Mouse (Mus musculus) MEL-GATA-1-ER (cell line): ENCODE data around the gene Tnfaip3.

ENCODE experiments used
- DNase-seq: peaks from one replicate; pipeline ENCODE4 v3.0.0-alpha.2; 2012; ENCODE audit warnings: low read depth; ENCODE audit errors: extremely low read depth

Tnfaip3 gene

GRCm38 (mm10) chr10:18965601-18966000 is 49.9 kb downstream of the Tnfaip3 start:
- DNase-seq, result no peak

- DNase-seq, result no peak
Measured at GRCm38 (mm10) chr10:18964856-18965255, 50.6 kb downstream of the Tnfaip3 start.

- no peak for DNase-seq
Measured at GRCm38 (mm10) chr10:18959777-18960492, 55.5 kb downstream of the Tnfaip3 start.

GRCm38 (mm10) chr10:18953706-18954071 is 61.8 kb downstream of the Tnfaip3 start:
- no peak for DNase-seq

- no peak for DNase-seq
Measured at GRCm38 (mm10) chr10:18953011-18953705, 62.3 kb downstream of the Tnfaip3 start.
